Mouse (Mus musculus): ENCODE data around the gene Fgb. TPM values are rescaled to one million over a fixed set of nuclear protein-coding genes. Genes with fewer than 3 reads are reported as not detected.

Fgb gene
- polyA plus RNA-seq, 1 experiment from 2014 or later = 0.78 TPM

GRCm38 (mm10) chr3:83039666-83040065 lies 10.0 kb downstream of the Fgb start:
- H3K36me3 ChIP-seq (ENCODE audit: control insufficient read depth, insufficient read depth, low read length) = no peaks in the 10 kb centered on the region
- H3K4me2 ChIP-seq (ENCODE audit: low read depth, low read length) = no peak overlapping the region
- ATAC-seq (ENCODE audit: low read depth) = no peak
- no peak overlapping the region for H3K4me3 ChIP-seq (ENCODE audit: low read length)
- 56% methylated on average over 4 of the region's 4 CpGs for WGBS
- no peaks in the 10 kb centered on the region for H3K9me3 ChIP-seq (ENCODE audit: control insufficient read depth, low read length)
- H3K9ac ChIP-seq (ENCODE audit: low read length) = no peak overlapping the region
- H3K4me1 ChIP-seq (replicated peaks; ENCODE audit: control insufficient read depth, insufficient read depth, low read length) = no peaks in the 10 kb centered on the region
- no peak overlapping the region for H3K27ac ChIP-seq (ENCODE audit: low read length)
- no peaks in the 10 kb centered on the region for H3K27me3 ChIP-seq (ENCODE audit: control insufficient read depth, insufficient read depth, low read depth, low read length)

- no peak for ATAC-seq (ENCODE audit: low read depth)
- H3K4me2 ChIP-seq (ENCODE audit: low read depth, low read length) = no peak overlapping the region
- no peaks in the 10 kb centered on the region for H3K36me3 ChIP-seq (ENCODE audit: control insufficient read depth, insufficient read depth, low read length)
- H3K27me3 ChIP-seq (ENCODE audit: control insufficient read depth, insufficient read depth, low read depth, low read length) = no peaks in the 10 kb centered on the region
- no peaks in the 10 kb centered on the region for H3K4me1 ChIP-seq (replicated peaks; ENCODE audit: control insufficient read depth, insufficient read depth, low read length)
- 55% methylated on average over 2 of the region's 2 CpGs for WGBS
- no peak overlapping the region for H3K27ac ChIP-seq (ENCODE audit: low read length)
- H3K4me3 ChIP-seq (ENCODE audit: low read length) = no peak overlapping the region
- no peaks in the 10 kb centered on the region for H3K9me3 ChIP-seq (ENCODE audit: control insufficient read depth, low read length)
- no peak overlapping the region for H3K9ac ChIP-seq (ENCODE audit: low read length)
These were observed 10.8 kb downstream of the Fgb start for GRCm38 (mm10) chr3:83038865-83039264.

- H3K9ac ChIP-seq (ENCODE audit: low read length) = no peak overlapping the region
- ATAC-seq (ENCODE audit: low read depth) = no peak
- H3K36me3 ChIP-seq (ENCODE audit: control insufficient read depth, insufficient read depth, low read length) = no peaks in the 10 kb centered on the region
- no peak overlapping the region for H3K27ac ChIP-seq (ENCODE audit: low read length)
- no peaks in the 10 kb centered on the region for H3K27me3 ChIP-seq (ENCODE audit: control insufficient read depth, insufficient read depth, low read depth, low read length)
- no peak overlapping the region for H3K4me3 ChIP-seq (ENCODE audit: low read length)
- H3K9me3 ChIP-seq (ENCODE audit: control insufficient read depth, low read length) = no peaks in the 10 kb centered on the region
- H3K4me1 ChIP-seq (replicated peaks; ENCODE audit: control insufficient read depth, insufficient read depth, low read length) = no peaks in the 10 kb centered on the region
- WGBS = 72% methylated on average over 8 of the region's 8 CpGs
- no peak overlapping the region for H3K4me2 ChIP-seq (ENCODE audit: low read depth, low read length)
These were observed 15.9 kb downstream of the Fgb start for GRCm38 (mm10) chr3:83033801-83034200.

- 53% methylated on average over 13 of the region's 13 CpGs for WGBS
- no peak overlapping the region for H3K4me2 ChIP-seq (ENCODE audit: low read depth, low read length)
- H3K4me1 ChIP-seq (replicated peaks; ENCODE audit: control insufficient read depth, insufficient read depth, low read length) = no peaks in the 10 kb centered on the region
These were observed 16.8 kb downstream of the Fgb start for GRCm38 (mm10) chr3:83032746-83033308.

GRCm38 (mm10) chr3:83030331-83030730 lies 19.3 kb downstream of the Fgb start:
- WGBS = 88% methylated on average over 4 of the region's 4 CpGs
- Histone ChIP-seq H3K9me3 (ENCODE audit: control insufficient read depth, low read length) (no peaks in the 10 kb centered on the region), H3K4me1 (replicated peaks; ENCODE audit: control insufficient read depth, insufficient read depth, low read length) (no peaks in the 10 kb centered on the region), H3K9ac (ENCODE audit: low read length) (no peak overlapping the region), H3K27ac (ENCODE audit: low read length) (no peak overlapping the region), H3K4me2 (ENCODE audit: low read depth, low read length) (no peak overlapping the region), H3K4me3 (ENCODE audit: low read length) (no peak overlapping the region), H3K36me3 (ENCODE audit: control insufficient read depth, insufficient read depth, low read length) (no peaks in the 10 kb centered on the region), H3K27me3 (ENCODE audit: control insufficient read depth, insufficient read depth, low read depth, low read length) (no peaks in the 10 kb centered on the region)
- ATAC-seq (ENCODE audit: low read depth) = no peak

More at GRCm38 (mm10) chr3:83032746-83033308, 16.8 kb downstream of the Fgb start:
- Histone ChIP-seq H3K9ac (ENCODE audit: low read length) (no peak overlapping the region), H3K27ac (ENCODE audit: low read length) (no peak overlapping the region), H3K9me3 (ENCODE audit: control insufficient read depth, low read length) (no peaks in the 10 kb centered on the region), H3K36me3 (ENCODE audit: control insufficient read depth, insufficient read depth, low read length) (no peaks in the 10 kb centered on the region), H3K4me3 (ENCODE audit: low read length) (no peak overlapping the region), H3K27me3 (ENCODE audit: control insufficient read depth, insufficient read depth, low read depth, low read length) (no peaks in the 10 kb centered on the region)
- no peak for ATAC-seq (ENCODE audit: low read depth)

DNA sequence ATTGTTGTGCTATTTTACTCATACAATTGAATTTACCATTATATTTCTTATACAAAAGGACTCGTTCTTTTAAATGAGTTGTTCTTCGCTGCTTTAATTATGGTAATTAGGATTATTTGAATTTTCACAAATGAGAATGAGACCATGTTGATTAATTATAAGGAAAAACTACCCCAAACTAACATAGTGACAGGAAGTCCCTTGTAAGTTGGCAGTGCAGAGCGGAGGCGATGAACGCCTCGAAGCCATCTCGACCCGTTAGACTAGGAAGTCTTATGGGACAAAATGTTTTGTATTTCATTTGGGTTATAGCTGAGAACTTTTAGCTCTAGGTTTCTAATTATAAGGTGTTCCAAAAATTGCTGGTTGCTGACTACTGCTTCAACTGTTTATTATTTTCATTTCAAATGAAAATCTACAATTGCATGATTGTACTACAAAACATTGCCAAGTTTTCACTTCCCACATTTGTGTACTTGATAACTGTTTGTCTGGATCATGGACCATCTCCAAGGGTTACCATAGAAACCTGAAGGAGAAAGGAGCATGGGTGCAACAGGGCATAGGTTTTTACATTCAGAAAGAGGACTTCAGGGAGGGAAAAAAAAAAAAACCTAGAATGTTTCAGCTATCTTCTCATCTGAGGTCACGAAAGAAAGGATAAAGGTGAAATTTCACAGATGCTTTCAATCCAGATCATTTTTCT lies 22.0 kb downstream of the Fgb start:
- ATAC-seq (ENCODE audit: low read depth) = no peak
- Histone ChIP-seq H3K27me3 (ENCODE audit: control insufficient read depth, insufficient read depth, low read depth, low read length) (no peaks in the 10 kb centered on the region), H3K9me3 (ENCODE audit: control insufficient read depth, low read length) (no peaks in the 10 kb centered on the region), H3K27ac (ENCODE audit: low read length) (no peak overlapping the region), H3K9ac (ENCODE audit: low read length) (no peak overlapping the region), H3K4me1 (replicated peaks; ENCODE audit: control insufficient read depth, insufficient read depth, low read length) (no peaks in the 10 kb centered on the region), H3K4me2 (ENCODE audit: low read depth, low read length) (no peak overlapping the region), H3K4me3 (ENCODE audit: low read length) (no peak overlapping the region), H3K36me3 (ENCODE audit: control insufficient read depth, insufficient read depth, low read length) (no peaks in the 10 kb centered on the region)
- 87% methylated on average over 9 of the region's 9 CpGs for whole genome bisulfite sequencing

- no peak for ATAC-seq (ENCODE audit: low read depth)
- no peaks in the 10 kb centered on the region for H3K27me3 ChIP-seq (ENCODE audit: control insufficient read depth, insufficient read depth, low read depth, low read length)
- 67% methylated on average over 9 of the region's 9 CpGs for WGBS
- no peak within 1 kb of the TSS for H3K9ac ChIP-seq (ENCODE audit: low read length)
- no peaks in the 10 kb centered on the region for H3K9me3 ChIP-seq (ENCODE audit: control insufficient read depth, low read length)
- no peaks in the 10 kb centered on the region for H3K4me1 ChIP-seq (replicated peaks; ENCODE audit: control insufficient read depth, insufficient read depth, low read length)
- no peak within 1 kb of the TSS for H3K4me2 ChIP-seq (ENCODE audit: low read depth, low read length)
- H3K27ac ChIP-seq (ENCODE audit: low read length) = no peak within 1 kb of the TSS
- no peaks in the 10 kb centered on the region for H3K36me3 ChIP-seq (ENCODE audit: control insufficient read depth, insufficient read depth, low read length)
- H3K4me3 ChIP-seq (ENCODE audit: low read length) = no peak within 1 kb of the TSS
These were observed 24.0 kb downstream of the Fgb start, which contains the start of gene Fga for GRCm38 (mm10) chr3:83025475-83026301. TSS of gene Fga (plus strand) at chr3:83026076.

DNA sequence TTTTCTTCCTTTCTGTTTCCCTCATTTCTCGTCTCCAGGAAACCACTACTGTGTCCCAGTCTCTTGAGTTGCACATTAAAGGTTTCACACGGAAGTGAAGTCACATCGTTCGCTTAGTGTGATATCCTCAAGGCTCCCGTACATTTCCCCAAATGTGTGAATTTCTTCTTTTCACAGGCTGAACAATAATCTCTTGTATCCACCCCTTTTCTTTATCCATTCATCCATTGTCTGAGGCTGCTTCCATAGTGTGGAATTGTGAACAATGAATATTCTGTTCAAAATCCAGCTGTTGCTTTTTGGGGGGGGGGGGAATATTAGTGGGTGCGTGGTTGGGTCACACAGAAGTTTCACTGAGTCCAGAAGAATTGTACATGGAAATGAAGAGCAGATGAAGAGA lies 24.6 kb downstream of the Fgb start:
- no peaks in the 10 kb centered on the region for H3K9me3 ChIP-seq (ENCODE audit: control insufficient read depth, low read length)
- H3K9ac ChIP-seq (ENCODE audit: low read length) = no peak overlapping the region
- no peaks in the 10 kb centered on the region for H3K36me3 ChIP-seq (ENCODE audit: control insufficient read depth, insufficient read depth, low read length)
- no peak overlapping the region for H3K4me3 ChIP-seq (ENCODE audit: low read length)
- H3K27ac ChIP-seq (ENCODE audit: low read length) = no peak overlapping the region
- no peaks in the 10 kb centered on the region for H3K27me3 ChIP-seq (ENCODE audit: control insufficient read depth, insufficient read depth, low read depth, low read length)
- WGBS = 71% methylated on average over 6 of the region's 6 CpGs
- ATAC-seq (ENCODE audit: low read depth) = no peak
- no peak overlapping the region for H3K4me2 ChIP-seq (ENCODE audit: low read depth, low read length)
- H3K4me1 ChIP-seq (replicated peaks; ENCODE audit: control insufficient read depth, insufficient read depth, low read length) = no peaks in the 10 kb centered on the region

DNA sequence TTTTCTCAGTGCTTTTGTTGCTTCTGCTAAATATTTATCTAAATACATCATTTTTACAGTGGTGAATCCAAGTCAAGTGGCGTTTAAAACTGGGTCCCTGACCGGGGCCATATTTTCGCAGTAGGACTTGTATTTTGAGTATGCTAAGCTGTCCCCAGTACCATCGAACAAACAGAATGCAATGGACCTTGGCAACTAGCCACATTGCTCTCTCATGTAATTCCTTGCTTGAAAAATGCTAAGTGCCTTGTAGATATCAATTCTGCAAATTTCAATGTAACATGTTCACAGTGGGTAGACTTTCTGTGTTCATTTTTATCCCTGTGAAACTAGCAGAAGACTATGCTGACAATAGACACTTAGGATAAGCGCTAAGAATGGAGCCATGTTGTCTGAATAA lies 28.5 kb downstream of the Fgb start:
- no peaks in the 10 kb centered on the region for H3K27me3 ChIP-seq (ENCODE audit: control insufficient read depth, insufficient read depth, low read depth, low read length)
- WGBS = 76% methylated on average over 5 of the region's 5 CpGs
- no peaks in the 10 kb centered on the region for H3K4me1 ChIP-seq (replicated peaks; ENCODE audit: control insufficient read depth, insufficient read depth, low read length)
- no peak overlapping the region for H3K4me2 ChIP-seq (ENCODE audit: low read depth, low read length)
- H3K4me3 ChIP-seq (ENCODE audit: low read length) = no peak overlapping the region
- no peaks in the 10 kb centered on the region for H3K9me3 ChIP-seq (ENCODE audit: control insufficient read depth, low read length)
- no peak overlapping the region for H3K9ac ChIP-seq (ENCODE audit: low read length)
- no peaks in the 10 kb centered on the region for H3K36me3 ChIP-seq (ENCODE audit: control insufficient read depth, insufficient read depth, low read length)
- no peak for ATAC-seq (ENCODE audit: low read depth)
- no peak overlapping the region for H3K27ac ChIP-seq (ENCODE audit: low read length)

Data from lung, embryonic 16.5 days (tissue).